Mouse (Mus musculus) forebrain, embryonic 12.5 days (tissue): ENCODE measurements around the gene Clock. TPM values are rescaled to one million over a fixed set of nuclear protein-coding genes. Genes with fewer than 3 reads are reported as not detected.

ENCODE experiments used
- ATAC-seq: fragments of 200-750 bp; cut with Nextera tagmentation; 2 replicates; pipeline ENCODE4 v1.8.0; 2017; ENCODE audit warnings: moderate TSS enrichment; ENCODE audit not compliant: low FRiP score
- H3K27ac ChIP-seq: fragments of 300-500 bp; sonication (generic); 2 replicates; pipeline ENCODE4 v1.5.1; 2016; ENCODE audit warnings: mild to moderate bottlenecking
- H3K27me3 ChIP-seq: fragments of 300-500 bp; sonication (generic); 2 replicates; pipeline ENCODE4 v1.6.1; 2016; ENCODE audit warnings: mild to moderate bottlenecking
- H3K36me3 ChIP-seq: fragments of 300-500 bp; sonication (generic); replicated peaks from 2 replicates; pipeline ENCODE4 v1.6.1; 2016; ENCODE audit warnings: mild to moderate bottlenecking
- H3K4me1 ChIP-seq: fragments of 300-500 bp; sonication (generic); 2 replicates; pipeline ENCODE4 v1.6.1; 2016
- H3K4me2 ChIP-seq: fragments of 300-500 bp; sonication (generic); 2 replicates; pipeline ENCODE4 v1.6.1; 2016; ENCODE audit warnings: mild to moderate bottlenecking, moderate library complexity
- H3K4me3 ChIP-seq: fragments of 300-500 bp; sonication (generic); replicated peaks from 2 replicates; pipeline ENCODE4 v1.5.1; 2016; ENCODE audit warnings: mild to moderate bottlenecking
- H3K9ac ChIP-seq: fragments of 300-500 bp; sonication (generic); 2 replicates; pipeline ENCODE4 v1.6.1; 2016; ENCODE audit warnings: mild to moderate bottlenecking
- H3K9me3 ChIP-seq: fragments of 300-500 bp; sonication (generic); 2 replicates; pipeline ENCODE4 v1.6.1; 2016
- WGBS: fragments of 180-500 bp; shearing (Covaris S2); methylation state at CpG from one replicate; pipeline ENCODE4 v1.1.7; 2016; 5-methylcytosine and 5-hydroxymethylcytosine counted together
- polyA plus RNA-seq: library from polyadenylated mRNA; unstranded; fragments of >200 nt; fragmentation: Nextera tagmentation; extraction: Ambion mirVana; gene quantifications from 2 replicates; pipeline ENCODE4 v1.2.1, GENCODE M21; 2016

The Clock gene
- polyA plus RNA-seq, 1 experiment from 2014 or later: 17.3 TPM

- H3K4me3 ChIP-seq: no peak overlapping the region
- no peak for ATAC-seq
- H3K36me3 ChIP-seq: no peaks in the 10 kb centered on the region
Observed at GRCm38 (mm10) chr5:76171039-76171438, 133.6 kb downstream of the Clock start.

GRCm38 (mm10) chr5:76170522-76170921 lies 134.1 kb downstream of the Clock start:
- no peaks in the 10 kb centered on the region for H3K27me3 ChIP-seq
- WGBS: 83% methylated on average over 4 of the region's 4 CpGs

More at GRCm38 (mm10) chr5:76171039-76171438, 133.6 kb downstream of the Clock start:
- Histone ChIP-seq H3K27me3 (no peaks in the 10 kb centered on the region), H3K9ac (no peak overlapping the region), H3K4me1 (no peaks in the 10 kb centered on the region), H3K9me3 (no peaks in the 10 kb centered on the region), H3K27ac (no peak overlapping the region), H3K4me2 (no peak overlapping the region)

GRCm38 (mm10) chr5:76164827-76165226 lies 139.8 kb downstream of the Clock start:
- ATAC-seq: no peak
- Histone ChIP-seq H3K9me3 (no peaks in the 10 kb centered on the region), H3K36me3 (no peaks in the 10 kb centered on the region), H3K27ac (no peak overlapping the region), H3K27me3 (no peaks in the 10 kb centered on the region; the same call in 1 of the 2 replicates), H3K9ac (no peak overlapping the region), H3K4me1 (no peaks in the 10 kb centered on the region), H3K4me2 (no peak overlapping the region), H3K4me3 (no peak overlapping the region)
- WGBS: 71% methylated on average over 7 of the region's 7 CpGs

More at GRCm38 (mm10) chr5:76170522-76170921, 134.1 kb downstream of the Clock start:
- Histone ChIP-seq H3K4me1 (no peaks in the 10 kb centered on the region), H3K4me3 (no peak overlapping the region), H3K36me3 (no peaks in the 10 kb centered on the region), H3K9ac (no peak overlapping the region), H3K9me3 (no peaks in the 10 kb centered on the region), H3K4me2 (no peak overlapping the region), H3K27ac (no peak overlapping the region)
- ATAC-seq: no peak

GRCm38 (mm10) chr5:76163828-76164390 lies 140.7 kb downstream of the Clock start:
- 59% methylated on average over 4 of the region's 4 CpGs for WGBS

GRCm38 (mm10) chr5:76162926-76163325 lies 141.7 kb downstream of the Clock start:
- no peaks in the 10 kb centered on the region for H3K9me3 ChIP-seq
- H3K4me2 ChIP-seq: no peak overlapping the region
- no peak overlapping the region for H3K9ac ChIP-seq
- ATAC-seq: no peak
- H3K36me3 ChIP-seq: no peaks in the 10 kb centered on the region
- H3K27ac ChIP-seq: no peak overlapping the region
- H3K27me3 ChIP-seq: no peaks in the 10 kb centered on the region; the same call in 1 of the 2 replicates
- no peaks in the 10 kb centered on the region for H3K4me1 ChIP-seq
- WGBS: 89% methylated on average over 5 of the region's 5 CpGs
- H3K4me3 ChIP-seq: no peak overlapping the region

More at GRCm38 (mm10) chr5:76163828-76164390, 140.7 kb downstream of the Clock start:
- Histone ChIP-seq H3K4me3 (no peak overlapping the region), H3K27me3 (no peaks in the 10 kb centered on the region; the same call in 1 of the 2 replicates), H3K4me1 (no peaks in the 10 kb centered on the region), H3K9me3 (no peaks in the 10 kb centered on the region), H3K4me2 (no peak overlapping the region), H3K36me3 (no peaks in the 10 kb centered on the region), H3K27ac (no peak overlapping the region), H3K9ac (no peak overlapping the region)
- ATAC-seq: no peak

- Histone ChIP-seq H3K4me3 (no peak overlapping the region), H3K9ac (no peak overlapping the region), H3K27ac (no peak overlapping the region), H3K36me3 (no peaks in the 10 kb centered on the region), H3K9me3 (no peaks in the 10 kb centered on the region), H3K27me3 (no peaks in the 10 kb centered on the region; the same call in 1 of the 2 replicates), H3K4me2 (no peak overlapping the region), H3K4me1 (no peaks in the 10 kb centered on the region)
- ATAC-seq: no peak
- 89% methylated on average over 6 of the region's 6 CpGs for WGBS
Observed at GRCm38 (mm10) chr5:76161491-76161890, 143.1 kb downstream of the Clock start.

GRCm38 (mm10) chr5:76160086-76160485 lies 144.5 kb downstream of the Clock start:
- Histone ChIP-seq H3K36me3 (no peaks in the 10 kb centered on the region), H3K4me3 (no peak overlapping the region), H3K9me3 (no peaks in the 10 kb centered on the region), H3K4me1 (no peaks in the 10 kb centered on the region), H3K4me2 (no peak overlapping the region), H3K9ac (no peak overlapping the region), H3K27me3 (no peaks in the 10 kb centered on the region; the same call in 1 of the 2 replicates), H3K27ac (no peak overlapping the region)
- 76% methylated on average over 3 of the region's 3 CpGs for WGBS
- ATAC-seq: no peak

Other genes starting within 250 kb of the Clock start
- gene Srd5a3, start 164.5 kb downstream of the Clock start, polyA plus RNA-seq: 15.7 and 16.5 TPM in 2 replicates
- 85.3 and 88.6 TPM in 2 replicates for gene Tmem165, start 120.9 kb downstream of the Clock start, polyA plus RNA-seq
- gene Pdcl2, start 26.4 kb upstream of the Clock start, polyA plus RNA-seq: not detected in 2 replicates
- gene Nmu, start 59.0 kb upstream of the Clock start, polyA plus RNA-seq: not detected in 2 replicates
- gene Gm7271, start 179.2 kb upstream of the Clock start, polyA plus RNA-seq: not detected in 2 replicates
- 55.2 and 61.0 TPM in 2 replicates for gene Exoc1, start 224.5 kb upstream of the Clock start, polyA plus RNA-seq